Mouse (Mus musculus) adrenal gland (tissue): ENCODE measurements around the gene Smpd1.

ENCODE experiments used
- intact Hi-C: fragments of 180-260 bp; cut with DNase I; formaldehyde crosslinking; loops from one replicate; pipeline ENCODE4 v1.15.1; 2025
- long read RNA-seq, 2 experiments: library from polyadenylated mRNA; unstranded; transcript quantifications; one replicate each; pipeline ENCODE4 v2.0.0; 2020; ENCODE audit warnings: borderline replicate concordance in 1 of 2; ENCODE audit not compliant: insufficient replicate concordance in 1 of 2

The Smpd1 gene
- long read RNA-seq, experiment 1, transcript Smpd1-201 (6 exons, 2,412 nt) = major isoform, 35 of 37 reads
- long read RNA-seq, experiment 1, partial matches to known transcripts = 1 of 37 reads
- long read RNA-seq, experiment 1, other reads (novel, unspliced or antisense) = 1 of 37 reads
- long read RNA-seq, experiment 2, transcript Smpd1-201 (6 exons, 2,412 nt) = major isoform, 41 of 46 reads
- long read RNA-seq, experiment 2, partial matches to known transcripts = 5 of 46 reads
- long read RNA-seq, experiment 2, other reads (novel, unspliced or antisense) = 0 of 46 reads

- intact Hi-C loops = loop anchor here (5.0 to 10.0 kb wide), 2 partner anchors 48 to 180 kb away; partner anchors contain the start of genes Hpx, Ilk and Rrp8
These were observed at the start of gene Smpd1 for GRCm38 (mm10) chr7:105554212-105554942. Smpd1 (plus strand) TSS chr7:105554360.

- intact Hi-C loops = no loop called here
These were observed 46.9 kb upstream of the Smpd1 start for GRCm38 (mm10) chr7:105507257-105507656.

GRCm38 (mm10) chr7:105510143-105510542 is 44.0 kb upstream of the Smpd1 start:
- intact Hi-C loops = no loop called here

- intact Hi-C loops = loop anchor here (2.0 kb wide), 1 partner anchor 103 kb away; no protein-coding TSS in a partner anchor
These were observed 40.3 kb upstream of the Smpd1 start for GRCm38 (mm10) chr7:105513845-105514291.

GRCm38 (mm10) chr7:105514561-105514960 is 39.6 kb upstream of the Smpd1 start:
- intact Hi-C loops = loop anchor here (2.0 kb wide), 1 partner anchor 104 kb away; no protein-coding TSS in a partner anchor

GRCm38 (mm10) chr7:105515178-105515577 is 39.0 kb upstream of the Smpd1 start:
- intact Hi-C loops = loop anchor here (2.0 to 5.0 kb wide), 2 partner anchors 38 to 104 kb away; no protein-coding TSS in a partner anchor

GRCm38 (mm10) chr7:105516669-105517360 is 37.3 kb upstream of the Smpd1 start:
- intact Hi-C loops = loop anchor here (5.0 kb wide), 1 partner anchor 40 kb away; no protein-coding TSS in a partner anchor

GRCm38 (mm10) chr7:105519336-105519735 is 34.8 kb upstream of the Smpd1 start:
- intact Hi-C loops = loop anchor here (5.0 kb wide), 1 partner anchor 42 kb away; no protein-coding TSS in a partner anchor

GRCm38 (mm10) chr7:105519771-105520170 is 34.4 kb upstream of the Smpd1 start:
- intact Hi-C loops = loop anchor here (5.0 kb wide), 1 partner anchor 42 kb away; no protein-coding TSS in a partner anchor

GRCm38 (mm10) chr7:105520201-105520600 is 34.0 kb upstream of the Smpd1 start:
- intact Hi-C loops = no loop called here

- intact Hi-C loops = no loop called here
These were observed 29.9 kb upstream of the Smpd1 start for GRCm38 (mm10) chr7:105524222-105524621.

- intact Hi-C loops = loop anchor here (5.0 kb wide), 3 partner anchors 120 to 355 kb away; no protein-coding TSS in a partner anchor
These were observed 26.7 kb upstream of the Smpd1 start for GRCm38 (mm10) chr7:105527306-105527937.

- intact Hi-C loops = loop anchor here (5.0 kb wide), 3 partner anchors 121 to 356 kb away; no protein-coding TSS in a partner anchor
These were observed 26.1 kb upstream of the Smpd1 start for GRCm38 (mm10) chr7:105528094-105528493.

GRCm38 (mm10) chr7:105534162-105534561 is 20.0 kb upstream of the Smpd1 start:
- intact Hi-C loops = loop anchor here (1.0 kb wide), 1 partner anchor 69 kb away; no protein-coding TSS in a partner anchor

GRCm38 (mm10) chr7:105545986-105546385 is 8.2 kb upstream of the Smpd1 start:
- intact Hi-C loops = no loop called here

GRCm38 (mm10) chr7:105547970-105548369 is 6.2 kb upstream of the Smpd1 start:
- intact Hi-C loops = no loop called here

- intact Hi-C loops = no loop called here
These were observed 5.1 kb upstream of the Smpd1 start for GRCm38 (mm10) chr7:105549035-105549434.

GRCm38 (mm10) chr7:105553456-105554211 is 526 bp upstream of the Smpd1 start:
- intact Hi-C loops = loop anchor here (5.0 to 10.0 kb wide), 2 partner anchors 49 to 181 kb away; partner anchors contain the start of genes Hpx, Ilk and Rrp8

- intact Hi-C loops = loop anchor here (10.0 kb wide), 1 partner anchor 179 kb away; the partner anchor contains the start of genes Ilk and Rrp8
These were observed 1.4 kb downstream of the Smpd1 start for GRCm38 (mm10) chr7:105555571-105555970.

GRCm38 (mm10) chr7:105556406-105556805 is 2.2 kb downstream of the Smpd1 start:
- intact Hi-C loops = loop anchor here (10.0 kb wide), 1 partner anchor 178 kb away; the partner anchor contains the start of genes Ilk and Rrp8
